Mouse (Mus musculus) spleen, postnatal 4 days (tissue): ENCODE data around the gene Gm4303.
"Not testable (repeated sequence)": the region's sequence is repeated elsewhere in the genome, so short reads cannot be mapped to it uniquely, and the experiment has no call there.

Experiments
- DNase-seq, 2 experiments: peaks; one replicate each; pipeline ENCODE4 v3.0.0; 2022; ENCODE audit warnings: low spot score in 2 of 2

Gm4303 gene

GRCm38 (mm10) chr10:100345672-100346071 is at the start of gene Gm4303:
Gene Gm4303 (plus strand): TSS chr10:100345972.
- DNase-seq: not testable (repeated sequence)

- no peak for DNase-seq
Observed at GRCm38 (mm10) chr10:100296105-100296504, 49.7 kb upstream of the Gm4303 start.

- not testable (repeated sequence) for DNase-seq
Observed at GRCm38 (mm10) chr10:100300106-100300505, 45.7 kb upstream of the Gm4303 start.

- not testable (repeated sequence) for DNase-seq
Observed at GRCm38 (mm10) chr10:100335376-100335775, 10.4 kb upstream of the Gm4303 start, which contains the start of gene Gm4301. Gene Gm4301 (plus strand): TSS chr10:100335676.

GRCm38 (mm10) chr10:100340536-100340935 is 5.2 kb upstream of the Gm4303 start, which contains the start of gene Gm4302:
Gene Gm4302 (plus strand): TSS chr10:100340836.
- DNase-seq: not testable (repeated sequence)

GRCm38 (mm10) chr10:100350793-100351192 is 5.0 kb downstream of the Gm4303 start, which contains the start of gene Gm4305:
Gene Gm4305 (plus strand): TSS chr10:100351093.
- DNase-seq: not testable (repeated sequence)

- peak; percentile 23 to 68 for DNase-seq
Observed at GRCm38 (mm10) chr10:100356841-100357240, 11.1 kb downstream of the Gm4303 start.

- DNase-seq: not testable (repeated sequence)
Observed at GRCm38 (mm10) chr10:100361038-100361437, 15.3 kb downstream of the Gm4303 start, which contains the start of gene Gm4307. Gene Gm4307 (plus strand): TSS chr10:100361338.

- DNase-seq: not testable (repeated sequence)
Observed at GRCm38 (mm10) chr10:100382460-100382859, 36.7 kb downstream of the Gm4303 start, which contains the start of gene Gm4312. Gene Gm4312 (minus strand): TSS chr10:100382560.
